Mouse (Mus musculus): ENCODE data around the gene Parg. TPM values are rescaled to one million over a fixed set of nuclear protein-coding genes. Genes with fewer than 3 reads are reported as not detected.

Parg gene
- polyA plus RNA-seq, 1 experiment: 10.5 TPM

GRCm38 (mm10) chr14:32336021-32336420 lies 134.3 kb downstream of the Parg start:
- Histone ChIP-seq H3K4me3 (no peak overlapping the region), H3K27me3 (ENCODE audit: control insufficient read depth, insufficient read depth, insufficient read length) (no peaks in the 10 kb centered on the region), H3K79me2 (ENCODE audit: control insufficient read depth, insufficient read depth) (no peaks in the 10 kb centered on the region), H3K4me2 (ENCODE audit: low read depth) (no peak overlapping the region), H3ac (ENCODE audit: control insufficient read depth, insufficient read length) (no peak overlapping the region), H3K36me3 (ENCODE audit: control insufficient read depth, insufficient read depth) (no peaks in the 10 kb centered on the region)
- TF ChIP-seq MAX (IDR thresholded peaks at IDR 0.05; ENCODE audit: low read depth) (no peak), CEBPB (IDR thresholded peaks at IDR 0.05; ENCODE audit: insufficient read depth, poor library complexity, severe bottlenecking) (no peak), TCF12 (IDR thresholded peaks at IDR 0.05; ENCODE audit: insufficient read depth, poor library complexity, severe bottlenecking) (no peak), TCF3 (IDR thresholded peaks at IDR 0.05; ENCODE audit: insufficient read length, low read depth) (no peak), USF1 (IDR thresholded peaks at IDR 0.05; ENCODE audit: low read depth) (no peak), POLR2A (IDR thresholded peaks at IDR 0.05; ENCODE audit: insufficient read length, low read depth) (no peak), REST (IDR thresholded peaks at IDR 0.05; ENCODE audit: insufficient read depth, insufficient read length) (no peak)

GRCm38 (mm10) chr14:32336547-32336946 lies 134.8 kb downstream of the Parg start:
- Histone ChIP-seq H3K4me2 (ENCODE audit: low read depth) (no peak overlapping the region), H3ac (ENCODE audit: control insufficient read depth, insufficient read length) (no peak overlapping the region), H3K27me3 (ENCODE audit: control insufficient read depth, insufficient read depth, insufficient read length) (no peaks in the 10 kb centered on the region), H3K36me3 (ENCODE audit: control insufficient read depth, insufficient read depth) (no peaks in the 10 kb centered on the region), H3K79me2 (ENCODE audit: control insufficient read depth, insufficient read depth) (no peaks in the 10 kb centered on the region), H3K4me3 (no peak overlapping the region)
- no peak for TF ChIP-seq POLR2AphosphoS2 (IDR thresholded peaks at IDR 0.05; ENCODE audit: insufficient read length, low read depth)
- TF ChIP-seq POLR2A (IDR thresholded peaks at IDR 0.05; ENCODE audit: insufficient read length, low read depth): no peak
- TF ChIP-seq SRF (IDR thresholded peaks at IDR 0.05; ENCODE audit: control insufficient read depth, insufficient read length, low read depth): no peak
- TF ChIP-seq MAX (IDR thresholded peaks at IDR 0.05; ENCODE audit: low read depth): no peak
- no peak for TF ChIP-seq CEBPB (IDR thresholded peaks at IDR 0.05; ENCODE audit: insufficient read depth, poor library complexity, severe bottlenecking)
- TF ChIP-seq TCF3 (IDR thresholded peaks at IDR 0.05; ENCODE audit: insufficient read length, low read depth): no peak
- no peak for TF ChIP-seq TCF12 (IDR thresholded peaks at IDR 0.05; ENCODE audit: insufficient read depth, poor library complexity, severe bottlenecking)
- no peak for TF ChIP-seq E2F4 (IDR thresholded peaks at IDR 0.05; ENCODE audit: insufficient read depth)
- no peak for TF ChIP-seq REST (IDR thresholded peaks at IDR 0.05; ENCODE audit: insufficient read depth, insufficient read length)
- no peak for TF ChIP-seq MYOD1 (IDR thresholded peaks at IDR 0.05; ENCODE audit: control insufficient read depth in 1 of 3, insufficient read length in 2 of 3, low read depth in 2 of 3)
- TF ChIP-seq USF1 (IDR thresholded peaks at IDR 0.05; ENCODE audit: low read depth): no peak
- no peak for TF ChIP-seq MYOG (IDR thresholded peaks at IDR 0.05; ENCODE audit: control insufficient read depth in 1 of 3, insufficient read depth in 1 of 3, insufficient read length in 2 of 3, low read depth in 2 of 3)

DNA sequence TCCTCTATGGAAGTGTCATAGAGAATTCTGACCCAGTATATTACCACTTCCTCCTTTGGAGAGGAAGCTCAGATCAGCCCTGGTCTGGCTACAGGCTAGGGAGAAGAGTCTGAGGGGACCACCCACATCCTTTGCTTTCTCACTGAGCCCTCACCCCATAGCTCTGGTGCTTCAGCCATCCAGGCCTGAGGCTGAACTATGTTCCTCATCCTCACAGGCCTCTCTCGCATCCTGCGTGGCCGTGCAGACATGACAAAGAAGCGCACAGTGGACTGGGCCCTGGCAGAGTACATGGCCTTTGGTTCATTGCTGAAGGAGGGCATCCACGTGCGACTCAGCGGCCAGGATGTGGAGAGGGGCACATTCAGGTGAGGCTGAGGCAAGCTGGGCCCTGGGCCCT lies 140.1 kb downstream of the Parg start:
- Histone ChIP-seq H3K4me2 (ENCODE audit: low read depth) (no peak overlapping the region), H3ac (ENCODE audit: control insufficient read depth, insufficient read length) (no peak overlapping the region), H3K36me3 (ENCODE audit: control insufficient read depth, insufficient read depth) (no peaks in the 10 kb centered on the region), H3K79me2 (ENCODE audit: control insufficient read depth, insufficient read depth) (no peaks in the 10 kb centered on the region), H3K4me3 (no peak overlapping the region), H3K27me3 (ENCODE audit: control insufficient read depth, insufficient read depth, insufficient read length) (no peaks in the 10 kb centered on the region)
- TF ChIP-seq POLR2AphosphoS2 (IDR thresholded peaks at IDR 0.05; ENCODE audit: insufficient read length, low read depth) (no peak), USF1 (IDR thresholded peaks at IDR 0.05; ENCODE audit: low read depth) (no peak), REST (IDR thresholded peaks at IDR 0.05; ENCODE audit: insufficient read depth, insufficient read length) (no peak), POLR2A (IDR thresholded peaks at IDR 0.05; ENCODE audit: insufficient read length, low read depth) (no peak), TCF12 (IDR thresholded peaks at IDR 0.05; ENCODE audit: insufficient read depth, poor library complexity, severe bottlenecking) (no peak), E2F4 (IDR thresholded peaks at IDR 0.05; ENCODE audit: insufficient read depth) (no peak), TCF3 (IDR thresholded peaks at IDR 0.05; ENCODE audit: insufficient read length, low read depth) (no peak), MAX (IDR thresholded peaks at IDR 0.05; ENCODE audit: low read depth) (no peak), SRF (IDR thresholded peaks at IDR 0.05; ENCODE audit: control insufficient read depth, insufficient read length, low read depth) (no peak), CEBPB (IDR thresholded peaks at IDR 0.05; ENCODE audit: insufficient read depth, poor library complexity, severe bottlenecking) (no peak), MYOD1 (IDR thresholded peaks at IDR 0.05; ENCODE audit: control insufficient read depth in 1 of 3, insufficient read length in 2 of 3, low read depth in 2 of 3) (no peak), MYOG (IDR thresholded peaks at IDR 0.05; ENCODE audit: control insufficient read depth in 1 of 3, insufficient read depth in 1 of 3, insufficient read length in 2 of 3, low read depth in 2 of 3) (no peak)

- TF ChIP-seq REST (IDR thresholded peaks at IDR 0.05; ENCODE audit: insufficient read depth, insufficient read length) (no peak), MYOG (IDR thresholded peaks at IDR 0.05; ENCODE audit: control insufficient read depth in 1 of 3, insufficient read depth in 1 of 3, insufficient read length in 2 of 3, low read depth in 2 of 3) (no peak), E2F4 (IDR thresholded peaks at IDR 0.05; ENCODE audit: insufficient read depth) (no peak), CEBPB (IDR thresholded peaks at IDR 0.05; ENCODE audit: insufficient read depth, poor library complexity, severe bottlenecking) (no peak), SRF (IDR thresholded peaks at IDR 0.05; ENCODE audit: control insufficient read depth, insufficient read length, low read depth) (no peak), MAX (IDR thresholded peaks at IDR 0.05; ENCODE audit: low read depth) (no peak), USF1 (IDR thresholded peaks at IDR 0.05; ENCODE audit: low read depth) (no peak), POLR2A (IDR thresholded peaks at IDR 0.05; ENCODE audit: insufficient read length, low read depth) (no peak), POLR2AphosphoS2 (IDR thresholded peaks at IDR 0.05; ENCODE audit: insufficient read length, low read depth) (no peak), MYOD1 (IDR thresholded peaks at IDR 0.05; ENCODE audit: control insufficient read depth in 1 of 3, insufficient read length in 2 of 3, low read depth in 2 of 3) (no peak), TCF3 (IDR thresholded peaks at IDR 0.05; ENCODE audit: insufficient read length, low read depth) (no peak), TCF12 (IDR thresholded peaks at IDR 0.05; ENCODE audit: insufficient read depth, poor library complexity, severe bottlenecking) (no peak)
Measured at GRCm38 (mm10) chr14:32344176-32344575, 142.4 kb downstream of the Parg start.

More at GRCm38 (mm10) chr14:32344176-32344575, 142.4 kb downstream of the Parg start:
- no peaks in the 10 kb centered on the region for H3K27me3 ChIP-seq (ENCODE audit: control insufficient read depth, insufficient read depth, insufficient read length)
- H3K4me2 ChIP-seq (ENCODE audit: low read depth): no peak overlapping the region
- no peaks in the 10 kb centered on the region for H3K79me2 ChIP-seq (ENCODE audit: control insufficient read depth, insufficient read depth)
- no peaks in the 10 kb centered on the region for H3K36me3 ChIP-seq (ENCODE audit: control insufficient read depth, insufficient read depth)
- no peak overlapping the region for H3ac ChIP-seq (ENCODE audit: control insufficient read depth, insufficient read length)
- H3K4me3 ChIP-seq: no peak overlapping the region

All from myocyte (in vitro differentiated cells).